Mouse (Mus musculus) stomach, postnatal 0 days (tissue): Measurements from ENCODE around the gene Deaf1.

Source experiments
- CTCF ChIP-seq: IDR thresholded peaks from 2 replicates; pipeline ENCODE4 v1.5.1; 2016; ENCODE audit warnings: antibody characterized with exemption, low read depth, mild to moderate bottlenecking, moderate library complexity
- EP300 ChIP-seq: optimal IDR thresholded peaks from 2 replicates; pipeline ENCODE3; 2016; ENCODE audit warnings: antibody characterized with exemption

DNA sequence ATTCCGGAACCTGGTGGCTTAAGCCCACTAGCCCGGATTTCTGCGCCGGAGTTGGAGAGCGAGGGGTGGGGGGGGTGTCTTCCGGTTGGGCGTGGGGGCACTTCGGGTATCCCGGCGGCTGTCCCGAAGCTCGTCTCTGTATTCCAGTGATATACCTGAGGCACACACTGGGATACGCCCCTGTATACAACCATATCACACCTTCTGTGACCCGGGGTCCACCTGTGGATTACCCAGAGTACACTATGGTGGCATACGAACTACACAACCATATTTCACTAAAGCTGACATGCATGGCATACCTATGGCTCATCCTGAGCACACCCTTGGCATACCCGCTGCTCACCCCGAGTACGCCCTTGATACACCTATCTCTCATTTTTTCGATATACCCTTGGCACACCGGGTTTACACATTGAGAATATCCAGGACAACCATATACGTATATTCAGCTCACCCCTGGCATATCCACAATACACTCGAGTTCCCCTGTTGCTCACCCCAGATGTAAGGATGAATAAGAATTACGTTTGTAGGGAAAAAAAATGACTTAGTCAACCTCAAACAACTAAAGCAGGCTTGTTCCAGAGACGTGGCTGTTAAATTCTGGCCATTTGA, 992 bp upstream of the Deaf1 start:
- TF ChIP-seq CTCF (no peak), EP300 (no peak)
